Mouse (Mus musculus): ENCODE data around the gene Dst. TPM values are rescaled to one million over a fixed set of nuclear protein-coding genes. Genes with fewer than 3 reads are reported as not detected.
"Not testable (repeated sequence)": the region's sequence is repeated elsewhere in the genome, so short reads cannot be mapped to it uniquely, and the experiment has no call there.

The Dst gene
- polyA plus RNA-seq, 1 experiment from 2014 or later: 26.9 TPM

- H3K36me3 ChIP-seq (ENCODE audit: control insufficient read depth, insufficient read depth, low read length); H3K4me1 ChIP-seq (ENCODE audit: control insufficient read depth, insufficient read depth, low read length); H3K27me3 ChIP-seq (ENCODE audit: control insufficient read depth, insufficient read depth, low read length); ATAC-seq (replicated peaks; ENCODE audit: insufficient number of reproducible peaks, low FRiP score, low TSS enrichment); H3K27ac ChIP-seq (ENCODE audit: low read depth, low read length); H3K4me2 ChIP-seq; H3K4me3 ChIP-seq (ENCODE audit: low read depth, low read length); H3K9me3 ChIP-seq (replicated peaks; ENCODE audit: control insufficient read depth, low read length); H3K9ac ChIP-seq (ENCODE audit: low read depth, low read length): not testable (repeated sequence)
- 89% methylated on average over 3 of the region's 3 CpGs for WGBS (ENCODE audit: insufficient replicate concordance)
Observed at GRCm38 (mm10) chr1:34308841-34309240, 400.8 kb downstream of the Dst start.

DNA sequence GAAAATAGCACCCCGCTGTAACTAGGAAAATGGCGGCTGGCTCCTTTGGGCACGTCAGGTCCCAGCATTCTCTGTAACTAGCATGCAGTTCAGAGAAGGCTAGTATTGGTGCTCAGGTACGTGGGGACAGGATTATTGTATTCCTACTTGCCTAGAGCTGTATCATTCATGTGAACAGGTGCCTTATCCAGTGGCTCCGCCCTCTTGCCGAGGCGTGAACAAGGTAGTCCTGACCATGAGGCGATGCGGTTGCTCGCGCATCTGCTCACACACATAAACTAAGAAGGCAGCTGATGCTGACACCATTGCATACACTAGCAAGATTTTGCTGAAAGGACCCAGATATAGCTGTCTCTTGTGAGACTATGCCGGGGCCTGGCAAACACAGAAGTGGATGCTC lies 401.4 kb downstream of the Dst start:
- ATAC-seq (replicated peaks; ENCODE audit: insufficient number of reproducible peaks, low FRiP score, low TSS enrichment): no peak
- H3K4me2 ChIP-seq: no peak overlapping the region
- no peak overlapping the region for H3K9ac ChIP-seq (ENCODE audit: low read depth, low read length)
- no peak overlapping the region for H3K27ac ChIP-seq (ENCODE audit: low read depth, low read length)
- no peaks in the 10 kb centered on the region for H3K9me3 ChIP-seq (replicated peaks; ENCODE audit: control insufficient read depth, low read length)
- H3K4me1 ChIP-seq (ENCODE audit: control insufficient read depth, insufficient read depth, low read length): 0 out of 2 replicates have a peak, but pooled peaks cover 3% of the 10 kb centered on the region
- H3K4me3 ChIP-seq (ENCODE audit: low read depth, low read length): no peak overlapping the region
- H3K36me3 ChIP-seq (ENCODE audit: control insufficient read depth, insufficient read depth, low read length): peaks cover 7% of the 10 kb centered on the region
- no peaks in the 10 kb centered on the region for H3K27me3 ChIP-seq (ENCODE audit: control insufficient read depth, insufficient read depth, low read length)
- 95% methylated on average over 12 of the region's 12 CpGs for WGBS (ENCODE audit: insufficient replicate concordance)

DNA sequence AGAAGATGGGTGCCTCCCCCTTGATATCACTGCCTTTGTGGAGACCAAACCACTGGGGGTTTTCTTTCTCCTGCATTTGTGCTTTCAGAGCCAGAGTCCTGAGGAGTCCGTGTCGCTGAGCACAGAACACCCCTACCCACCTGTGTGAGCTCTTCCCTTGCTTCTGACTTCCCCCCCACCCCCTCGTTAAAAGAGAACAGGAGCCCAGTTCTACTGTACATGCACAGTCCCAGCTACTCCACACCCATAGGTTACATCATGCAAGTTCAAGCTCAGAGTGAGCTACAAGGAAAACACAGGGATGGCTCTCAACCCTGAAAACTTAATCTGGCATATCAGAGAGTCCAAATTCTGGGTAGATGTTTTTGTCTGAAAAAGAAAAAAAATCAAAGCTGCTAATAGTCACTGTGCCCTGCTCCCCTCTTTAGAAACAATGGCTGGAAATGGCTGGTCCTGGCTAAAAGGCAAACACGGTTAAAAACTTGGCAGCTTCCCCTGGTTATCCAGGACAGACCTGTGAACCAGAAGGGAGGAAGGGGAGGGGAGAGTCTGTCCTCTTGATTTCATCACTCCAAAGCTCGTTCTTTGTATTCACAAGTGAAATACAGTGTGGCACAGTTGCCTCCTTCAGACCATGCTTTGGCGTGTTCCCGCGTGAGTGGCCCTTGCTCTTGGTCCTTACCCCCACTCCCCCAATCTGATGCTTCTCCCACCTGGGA lies 402.7 kb downstream of the Dst start:
- no peaks in the 10 kb centered on the region for H3K27me3 ChIP-seq (ENCODE audit: control insufficient read depth, insufficient read depth, low read length)
- ATAC-seq (replicated peaks; ENCODE audit: insufficient number of reproducible peaks, low FRiP score, low TSS enrichment): no peak
- H3K4me3 ChIP-seq (ENCODE audit: low read depth, low read length): no peak overlapping the region
- 77% methylated on average over 8 of the region's 8 CpGs for WGBS (ENCODE audit: insufficient replicate concordance)
- H3K4me1 ChIP-seq (ENCODE audit: control insufficient read depth, insufficient read depth, low read length): 0 out of 2 replicates have a peak, but pooled peaks cover 3% of the 10 kb centered on the region
- H3K9ac ChIP-seq (ENCODE audit: low read depth, low read length): no peak overlapping the region
- H3K27ac ChIP-seq (ENCODE audit: low read depth, low read length): no peak overlapping the region
- no peak overlapping the region for H3K4me2 ChIP-seq
- H3K9me3 ChIP-seq (replicated peaks; ENCODE audit: control insufficient read depth, low read length): no peaks in the 10 kb centered on the region
- peaks cover 2% of the 10 kb centered on the region for H3K36me3 ChIP-seq (ENCODE audit: control insufficient read depth, insufficient read depth, low read length)

DNA sequence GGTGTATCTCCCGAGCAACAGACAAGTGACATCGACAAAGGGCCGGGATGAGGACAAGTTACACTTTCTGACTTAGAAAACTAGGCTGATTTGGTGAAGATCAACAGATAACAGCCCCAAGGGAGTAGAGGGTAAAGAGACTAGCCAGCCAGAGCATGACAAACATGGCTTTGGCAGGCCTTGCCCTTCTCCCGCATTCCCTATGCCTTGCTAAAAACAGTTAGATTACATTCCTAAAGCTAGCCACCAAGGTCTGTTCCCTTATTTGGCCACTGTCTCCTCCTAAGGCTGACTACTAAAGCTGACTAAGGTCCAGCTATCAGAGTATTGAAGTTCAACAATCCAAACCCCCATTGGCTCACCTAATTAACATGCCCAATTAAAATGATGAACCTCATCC lies 404.8 kb downstream of the Dst start:
- no peaks in the 10 kb centered on the region; the same call in none of the 2 replicates for H3K36me3 ChIP-seq (ENCODE audit: control insufficient read depth, insufficient read depth, low read length)
- no peak overlapping the region for H3K27ac ChIP-seq (ENCODE audit: low read depth, low read length)
- no peak for ATAC-seq (replicated peaks; ENCODE audit: insufficient number of reproducible peaks, low FRiP score, low TSS enrichment)
- WGBS (ENCODE audit: insufficient replicate concordance): 77% methylated on average over 4 of the region's 4 CpGs
- H3K4me1 ChIP-seq (ENCODE audit: control insufficient read depth, insufficient read depth, low read length): 0 out of 2 replicates have a peak, but pooled peaks cover 3% of the 10 kb centered on the region
- no peak overlapping the region for H3K4me2 ChIP-seq
- no peak overlapping the region for H3K4me3 ChIP-seq (ENCODE audit: low read depth, low read length)
- H3K27me3 ChIP-seq (ENCODE audit: control insufficient read depth, insufficient read depth, low read length): no peaks in the 10 kb centered on the region
- H3K9ac ChIP-seq (ENCODE audit: low read depth, low read length): no peak overlapping the region
- no peaks in the 10 kb centered on the region for H3K9me3 ChIP-seq (replicated peaks; ENCODE audit: control insufficient read depth, low read length)

- Histone ChIP-seq H3K27ac (ENCODE audit: low read depth, low read length) (no peak overlapping the region), H3K27me3 (ENCODE audit: control insufficient read depth, insufficient read depth, low read length) (no peaks in the 10 kb centered on the region), H3K4me2 (no peak overlapping the region), H3K4me1 (ENCODE audit: control insufficient read depth, insufficient read depth, low read length) (0 out of 2 replicates have a peak, but pooled peaks cover 3% of the 10 kb centered on the region), H3K36me3 (ENCODE audit: control insufficient read depth, insufficient read depth, low read length) (no peaks in the 10 kb centered on the region), H3K9ac (ENCODE audit: low read depth, low read length) (no peak overlapping the region), H3K9me3 (replicated peaks; ENCODE audit: control insufficient read depth, low read length) (no peaks in the 10 kb centered on the region), H3K4me3 (ENCODE audit: low read depth, low read length) (no peak overlapping the region)
- WGBS (ENCODE audit: insufficient replicate concordance): 68% methylated on average over 5 of the region's 5 CpGs
- no peak for ATAC-seq (replicated peaks; ENCODE audit: insufficient number of reproducible peaks, low FRiP score, low TSS enrichment)
Observed at GRCm38 (mm10) chr1:34315381-34315780, 407.4 kb downstream of the Dst start.

DNA sequence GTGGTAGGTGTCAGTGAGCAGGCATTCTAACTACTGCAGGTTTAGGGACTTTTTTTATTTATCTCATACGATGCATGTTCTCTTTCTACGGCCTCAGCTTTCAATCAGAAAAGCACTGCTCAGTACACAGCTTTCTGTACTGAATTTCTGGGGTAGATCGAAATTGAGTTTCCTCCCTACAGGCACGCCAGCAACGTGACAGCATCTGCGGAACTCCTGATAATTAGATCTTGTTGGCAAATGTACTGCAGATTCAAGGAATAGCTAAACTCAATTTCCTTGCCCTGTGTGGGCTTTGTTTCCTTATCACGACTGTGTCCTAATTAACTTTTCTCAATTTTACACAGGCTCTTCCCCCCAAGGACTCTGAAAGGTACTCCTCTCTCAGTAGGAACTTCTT lies 416.2 kb downstream of the Dst start:
- ATAC-seq (replicated peaks; ENCODE audit: insufficient number of reproducible peaks, low FRiP score, low TSS enrichment): no peak
- no peaks in the 10 kb centered on the region for H3K27me3 ChIP-seq (ENCODE audit: control insufficient read depth, insufficient read depth, low read length)
- H3K9me3 ChIP-seq (replicated peaks; ENCODE audit: control insufficient read depth, low read length): no peaks in the 10 kb centered on the region
- H3K36me3 ChIP-seq (ENCODE audit: control insufficient read depth, insufficient read depth, low read length): no peaks in the 10 kb centered on the region
- peaks cover 12% of the 10 kb centered on the region for H3K4me1 ChIP-seq (ENCODE audit: control insufficient read depth, insufficient read depth, low read length)
- WGBS (ENCODE audit: insufficient replicate concordance): 65% methylated on average over 7 of the region's 7 CpGs
- H3K4me3 ChIP-seq (ENCODE audit: low read depth, low read length): no peak overlapping the region
- no peak overlapping the region for H3K27ac ChIP-seq (ENCODE audit: low read depth, low read length)
- H3K9ac ChIP-seq (ENCODE audit: low read depth, low read length): no peak overlapping the region
- H3K4me2 ChIP-seq: no peak overlapping the region

DNA sequence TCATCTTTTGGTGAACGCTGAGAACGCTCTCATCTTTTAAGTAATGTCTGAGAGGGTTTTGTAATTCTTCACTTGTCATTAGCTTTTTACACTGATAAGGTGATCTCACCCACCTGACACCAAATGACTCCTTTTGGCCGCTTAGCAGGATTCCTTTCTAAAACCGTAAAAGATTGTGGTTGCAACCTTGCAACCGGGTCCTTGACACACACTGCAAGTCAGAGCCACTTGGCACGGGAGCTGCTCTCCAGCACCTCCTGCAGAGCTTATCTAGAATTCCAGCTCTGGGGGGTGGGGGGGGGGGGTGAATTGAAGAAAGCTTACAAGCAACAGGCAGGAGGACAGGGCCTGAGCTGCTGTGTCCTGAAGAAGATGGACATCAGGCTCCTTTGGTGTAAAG lies 420.6 kb downstream of the Dst start:
- no peak for ATAC-seq (replicated peaks; ENCODE audit: insufficient number of reproducible peaks, low FRiP score, low TSS enrichment)
- Histone ChIP-seq H3K4me3 (ENCODE audit: low read depth, low read length) (no peak overlapping the region), H3K9ac (ENCODE audit: low read depth, low read length) (no peak overlapping the region), H3K4me2 (no peak overlapping the region), H3K36me3 (ENCODE audit: control insufficient read depth, insufficient read depth, low read length) (no peaks in the 10 kb centered on the region), H3K4me1 (ENCODE audit: control insufficient read depth, insufficient read depth, low read length) (peaks cover 12% of the 10 kb centered on the region), H3K27me3 (ENCODE audit: control insufficient read depth, insufficient read depth, low read length) (no peaks in the 10 kb centered on the region), H3K9me3 (replicated peaks; ENCODE audit: control insufficient read depth, low read length) (no peaks in the 10 kb centered on the region), H3K27ac (ENCODE audit: low read depth, low read length) (no peak overlapping the region)
- 29% methylated on average over 6 of the region's 6 CpGs for WGBS (ENCODE audit: insufficient replicate concordance)

DNA sequence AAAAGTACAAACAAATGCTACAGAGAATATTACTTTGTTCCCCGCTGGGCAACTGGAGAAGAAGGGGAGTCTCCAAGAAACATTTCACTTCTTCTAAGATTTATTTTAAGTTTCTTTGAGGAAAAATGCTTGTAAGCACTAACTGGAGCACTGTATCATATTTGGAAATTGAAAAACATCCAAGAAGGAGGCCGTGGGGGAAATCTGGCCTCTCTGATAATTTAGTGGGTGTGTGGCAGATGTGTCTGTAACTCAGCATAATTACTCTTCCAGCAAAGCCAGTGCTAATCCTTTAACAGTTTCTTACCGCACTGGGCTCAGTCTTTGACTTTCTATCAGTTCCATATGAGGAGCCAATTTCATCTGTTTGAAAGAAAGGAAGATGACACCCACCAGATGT lies 423.7 kb downstream of the Dst start:
- H3K4me2 ChIP-seq: no peak overlapping the region
- no peak overlapping the region for H3K9ac ChIP-seq (ENCODE audit: low read depth, low read length)
- H3K4me3 ChIP-seq (ENCODE audit: low read depth, low read length): no peak overlapping the region
- 71% methylated on average over 3 of the region's 3 CpGs for WGBS (ENCODE audit: insufficient replicate concordance)
- ATAC-seq (replicated peaks; ENCODE audit: insufficient number of reproducible peaks, low FRiP score, low TSS enrichment): no peak
- no peaks in the 10 kb centered on the region for H3K9me3 ChIP-seq (replicated peaks; ENCODE audit: control insufficient read depth, low read length)
- no peaks in the 10 kb centered on the region for H3K36me3 ChIP-seq (ENCODE audit: control insufficient read depth, insufficient read depth, low read length)
- H3K27ac ChIP-seq (ENCODE audit: low read depth, low read length): no peak overlapping the region
- H3K27me3 ChIP-seq (ENCODE audit: control insufficient read depth, insufficient read depth, low read length): no peaks in the 10 kb centered on the region
- peaks cover 4% of the 10 kb centered on the region; the same call in 1 of the 2 replicates for H3K4me1 ChIP-seq (ENCODE audit: control insufficient read depth, insufficient read depth, low read length)
